Mouse (Mus musculus) lung, embryonic 14.5 days (tissue): ENCODE measurements at regions not wholly inside any gene's neighbourhood (a gene's known extent, or its start where the extent isn't known, plus 50 kb on each side); places are given as distances from the start of the nearest gene placed in this dataset.

Experiments used
- ATAC-seq: fragments of 200-750 bp; cut with Nextera tagmentation; 2 replicates; pipeline ENCODE4 v1.8.0; 2017; ENCODE audit warnings: mild to moderate bottlenecking, moderate TSS enrichment, moderate library complexity; ENCODE audit not compliant: insufficient read depth
- DNase-seq: peaks from one replicate; pipeline ENCODE4 v3.0.0-alpha.2; 2015
- H3K27ac ChIP-seq: fragments of 300-500 bp; sonication (generic); 2 replicates; pipeline ENCODE4 v1.5.1; 2014; ENCODE audit warnings: low read depth, mild to moderate bottlenecking, moderate library complexity
- H3K27me3 ChIP-seq: fragments of 300-500 bp; sonication (generic); 2 replicates; pipeline ENCODE4 v1.6.1; 2014; ENCODE audit warnings: low read length, control low read depth; ENCODE audit not compliant: insufficient read depth
- H3K36me3 ChIP-seq: fragments of 300-500 bp; sonication (generic); 2 replicates; pipeline ENCODE4 v1.6.1; 2014; ENCODE audit warnings: control low read depth; ENCODE audit not compliant: insufficient read depth
- H3K4me1 ChIP-seq: fragments of 300-500 bp; sonication (generic); 2 replicates; pipeline ENCODE4 v1.6.1; 2014; ENCODE audit warnings: antibody characterized with exemption, control low read depth; ENCODE audit not compliant: insufficient read depth
- H3K4me2 ChIP-seq: fragments of 300-500 bp; sonication (generic); 2 replicates; pipeline ENCODE4 v1.6.1; 2014; ENCODE audit warnings: mild to moderate bottlenecking
- H3K4me3 ChIP-seq: fragments of 300-500 bp; sonication (generic); 2 replicates; pipeline ENCODE4 v1.5.1; 2014; ENCODE audit warnings: low read depth, low read length
- H3K9ac ChIP-seq: fragments of 300-500 bp; sonication (generic); 2 replicates; pipeline ENCODE4 v1.6.1; 2014
- H3K9me3 ChIP-seq: fragments of 300-500 bp; sonication (generic); 2 replicates; pipeline ENCODE4 v1.6.1; 2016; ENCODE audit warnings: low read depth, low read length, control low read depth
- CTCF ChIP-seq: IDR thresholded peaks from 2 replicates; pipeline ENCODE4 v1.5.1; 2016; ENCODE audit warnings: antibody characterized with exemption, low read depth
- WGBS: fragments of 180-500 bp; shearing (Covaris S2); extraction: QIAGEN DNeasy Blood & Tissue Kit; methylation state at CpG from one replicate; pipeline ENCODE4 v1.1.7; 2014; 5-methylcytosine and 5-hydroxymethylcytosine counted together

DNA sequence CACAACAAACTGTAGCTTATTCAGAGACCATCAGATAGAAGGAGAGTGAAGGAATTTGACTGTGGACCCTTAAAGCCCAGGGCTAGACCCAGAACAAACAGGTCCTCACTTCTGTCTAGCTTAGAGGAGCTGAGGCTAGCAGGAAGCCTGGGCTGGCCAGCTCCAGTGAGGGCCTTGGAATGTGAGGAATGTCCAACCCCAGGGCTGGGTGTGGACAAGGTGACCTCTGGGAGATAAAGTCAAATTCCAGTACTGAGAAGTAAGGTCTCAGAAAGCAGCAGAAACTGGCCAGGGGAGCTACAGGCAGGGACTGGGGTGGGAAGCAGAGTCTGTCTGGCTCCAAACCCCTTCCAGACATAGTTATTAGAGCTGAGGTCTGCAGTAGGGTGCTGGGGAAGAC, 51.0 kb upstream of the Ssbp3 start:
- Histone ChIP-seq H3K27ac (peak overlapping the region; percentile 84), H3K27me3 (no peaks in the 10 kb centered on the region), H3K4me2 (no peak overlapping the region), H3K4me3 (no peak overlapping the region), H3K4me1 (peaks cover 37% of the 10 kb centered on the region), H3K9me3 (no peaks in the 10 kb centered on the region), H3K9ac (peak overlapping the region; percentile 35; the same call in 1 of the 2 replicates), H3K36me3 (no peaks in the 10 kb centered on the region)
- no peak for TF ChIP-seq CTCF
- no peak for ATAC-seq
- peak; percentile 57 for DNase-seq

GRCm38 (mm10) chr4:106858357-106859088, 52.0 kb upstream of the Ssbp3 start:
- Histone ChIP-seq H3K4me1 (peaks cover 45% of the 10 kb centered on the region), H3K4me3 (no peak overlapping the region), H3K36me3 (no peaks in the 10 kb centered on the region), H3K9ac (no peak overlapping the region), H3K9me3 (no peaks in the 10 kb centered on the region), H3K4me2 (no peak overlapping the region), H3K27ac (no peak overlapping the region), H3K27me3 (no peaks in the 10 kb centered on the region)
- DNase-seq (no peak), ATAC-seq (no peak)
- TF ChIP-seq CTCF, result no peak
- 70% methylated on average over 13 of the region's 13 CpGs for WGBS

GRCm38 (mm10) chr4:106855771-106856170, 51.0 kb upstream of the Acot11 start:
- Histone ChIP-seq H3K4me2 (peak overlapping the region; percentile 33; the same call in 1 of the 2 replicates), H3K4me3 (no peak overlapping the region), H3K36me3 (no peaks in the 10 kb centered on the region), H3K9ac (no peak overlapping the region), H3K4me1 (peaks cover 31% of the 10 kb centered on the region), H3K27ac (no peak overlapping the region; the same call in 1 of the 2 replicates), H3K9me3 (no peaks in the 10 kb centered on the region), H3K27me3 (no peaks in the 10 kb centered on the region)
- no peak for TF ChIP-seq CTCF
- ATAC-seq, result no peak
- DNase-seq, result peak; percentile 29
- 9% methylated on average over 19 of the region's 19 CpGs for WGBS

GRCm38 (mm10) chr4:106854361-106855309, 49.8 kb upstream of the Acot11 start:
- ATAC-seq (peak; percentile 68), DNase-seq (peak; percentile 54)
- Histone ChIP-seq H3K27ac (peak overlapping the region; percentile 72), H3K4me1 (peaks cover 23% of the 10 kb centered on the region), H3K36me3 (no peaks in the 10 kb centered on the region), H3K4me3 (peak overlapping the region; percentile 16; the same call in 1 of the 2 replicates), H3K9ac (peak overlapping the region; percentile 31), H3K4me2 (peak overlapping the region; percentile 54), H3K27me3 (no peaks in the 10 kb centered on the region), H3K9me3 (no peaks in the 10 kb centered on the region)
- WGBS, result 9% methylated on average over 14 of the region's 15 CpGs
- no peak for TF ChIP-seq CTCF
